Mouse (Mus musculus): ENCODE results near the gene Gm14403.
"Not testable (repeated sequence)": the region's sequence is repeated elsewhere in the genome, so short reads cannot be mapped to it uniquely, and the experiment has no call there.

The Gm14403 gene

GRCm38 (mm10) chr2:177498067-177498466 is at the start of gene Gm14403:
TSS of gene Gm14403 (plus strand) at chr2:177498215.
- DNase-seq (ENCODE audit: low read depth, low spot score): peak; percentile 62

- peak; percentile 61 for DNase-seq (ENCODE audit: low read depth, low spot score)
These were observed 33.3 kb upstream of the Gm14403 start, which contains the start of gene Zfp970 for GRCm38 (mm10) chr2:177464676-177465075. TSS of gene Zfp970 (plus strand) at chr2:177464733.

GRCm38 (mm10) chr2:177468222-177468621 is 29.8 kb upstream of the Gm14403 start:
- DNase-seq (ENCODE audit: low read depth, low spot score): not testable (repeated sequence)

GRCm38 (mm10) chr2:177472261-177472660 is 25.8 kb upstream of the Gm14403 start:
- DNase-seq (ENCODE audit: low read depth, low spot score): not testable (repeated sequence)

- not testable (repeated sequence) for DNase-seq (ENCODE audit: low read depth, low spot score)
These were observed 16.0 kb upstream of the Gm14403 start for GRCm38 (mm10) chr2:177481971-177482370.

- not testable (repeated sequence) for DNase-seq (ENCODE audit: low read depth, low spot score)
These were observed 14.6 kb upstream of the Gm14403 start for GRCm38 (mm10) chr2:177483238-177483948.

GRCm38 (mm10) chr2:177499182-177499581 is 1.2 kb downstream of the Gm14403 start:
- DNase-seq (ENCODE audit: low read depth, low spot score): not testable (repeated sequence)

GRCm38 (mm10) chr2:177505211-177505719 is 7.2 kb downstream of the Gm14403 start:
- DNase-seq (ENCODE audit: low read depth, low spot score): not testable (repeated sequence)

- peak; percentile 34 for DNase-seq (ENCODE audit: low read depth, low spot score)
These were observed 13.4 kb downstream of the Gm14403 start for GRCm38 (mm10) chr2:177511381-177511780.

- not testable (repeated sequence) for DNase-seq (ENCODE audit: low read depth, low spot score)
These were observed 14.0 kb downstream of the Gm14403 start for GRCm38 (mm10) chr2:177511972-177512371.

- not testable (repeated sequence) for DNase-seq (ENCODE audit: low read depth, low spot score)
These were observed 16.0 kb downstream of the Gm14403 start for GRCm38 (mm10) chr2:177513991-177514479.

- DNase-seq (ENCODE audit: low read depth, low spot score): not testable (repeated sequence)
These were observed 19.7 kb downstream of the Gm14403 start for GRCm38 (mm10) chr2:177517746-177518145.

- DNase-seq (ENCODE audit: low read depth, low spot score): peak; percentile 33
These were observed 20.3 kb downstream of the Gm14403 start for GRCm38 (mm10) chr2:177518354-177518753.

GRCm38 (mm10) chr2:177518960-177519359 is 20.9 kb downstream of the Gm14403 start:
- peak; percentile 38 for DNase-seq (ENCODE audit: low read depth, low spot score)

- no peak for DNase-seq (ENCODE audit: low read depth, low spot score)
These were observed 22.0 kb downstream of the Gm14403 start for GRCm38 (mm10) chr2:177520035-177520434.

- no peak for DNase-seq (ENCODE audit: low read depth, low spot score)
These were observed 25.0 kb downstream of the Gm14403 start for GRCm38 (mm10) chr2:177523061-177523460.

GRCm38 (mm10) chr2:177523674-177524073 is 25.7 kb downstream of the Gm14403 start:
- DNase-seq (ENCODE audit: low read depth, low spot score): not testable (repeated sequence)

- not testable (repeated sequence) for DNase-seq (ENCODE audit: low read depth, low spot score)
These were observed 26.2 kb downstream of the Gm14403 start for GRCm38 (mm10) chr2:177524171-177524570.

- no peak for DNase-seq (ENCODE audit: low read depth, low spot score)
These were observed 37.9 kb downstream of the Gm14403 start for GRCm38 (mm10) chr2:177535876-177536275.

- DNase-seq (ENCODE audit: low read depth, low spot score): not testable (repeated sequence)
These were observed 39.1 kb downstream of the Gm14403 start for GRCm38 (mm10) chr2:177537141-177537540.

- DNase-seq (ENCODE audit: low read depth, low spot score): not testable (repeated sequence)
These were observed 39.7 kb downstream of the Gm14403 start for GRCm38 (mm10) chr2:177537717-177538116.

- DNase-seq (ENCODE audit: low read depth, low spot score): not testable (repeated sequence)
These were observed 57.2 kb downstream of the Gm14403 start for GRCm38 (mm10) chr2:177555261-177555660.
